Mouse (Mus musculus): ENCODE data around the gene Tollip. TPM values are rescaled to one million over a fixed set of nuclear protein-coding genes. Genes with fewer than 3 reads are reported as not detected.

Gene Tollip
- polyA plus RNA-seq, 1 experiment from 2014 or later, result 74.1 TPM

DNA sequence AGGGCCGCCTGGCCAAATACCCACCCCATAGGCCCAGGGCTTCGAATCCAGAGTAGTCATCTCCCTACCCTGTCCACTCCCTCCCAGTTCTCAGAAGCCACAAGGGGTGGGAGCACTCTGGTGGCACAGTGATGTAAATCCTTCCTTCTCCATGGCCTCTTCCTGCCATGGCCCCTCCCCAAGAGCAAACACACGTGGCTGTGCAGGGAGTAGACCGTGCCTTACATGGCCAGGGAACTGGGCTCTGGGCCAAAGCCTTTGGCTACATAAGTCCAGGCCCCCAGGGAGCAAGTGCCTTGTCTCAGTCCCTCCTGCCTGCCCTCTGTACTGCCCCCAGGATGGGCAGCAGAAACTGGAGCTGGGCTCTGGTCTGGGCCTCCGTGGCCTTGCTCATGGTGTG is 79.5 kb downstream of the Tollip start, which contains the start of gene Muc5b:
TSS of gene Muc5b (plus strand) at position 292 of the 400 bp plus-strand sequence.
- WGBS, result 73% methylated on average over 5 of the region's 5 CpGs
- H3K36me3 ChIP-seq, result no peaks in the 10 kb centered on the region
- no peaks in the 10 kb centered on the region for H3K27me3 ChIP-seq (replicated peaks)
- no peak within 1 kb of the TSS for H3K27ac ChIP-seq
- H3K9ac ChIP-seq, result no peak within 1 kb of the TSS
- H3K4me3 ChIP-seq, result no peak within 1 kb of the TSS
- no peak within 1 kb of the TSS for H3K4me2 ChIP-seq (replicated peaks)
- ATAC-seq (ENCODE audit: low FRiP score, low read depth), result no peak
- H3K4me1 ChIP-seq, result no peaks in the 10 kb centered on the region
- no peaks in the 10 kb centered on the region for H3K9me3 ChIP-seq

DNA sequence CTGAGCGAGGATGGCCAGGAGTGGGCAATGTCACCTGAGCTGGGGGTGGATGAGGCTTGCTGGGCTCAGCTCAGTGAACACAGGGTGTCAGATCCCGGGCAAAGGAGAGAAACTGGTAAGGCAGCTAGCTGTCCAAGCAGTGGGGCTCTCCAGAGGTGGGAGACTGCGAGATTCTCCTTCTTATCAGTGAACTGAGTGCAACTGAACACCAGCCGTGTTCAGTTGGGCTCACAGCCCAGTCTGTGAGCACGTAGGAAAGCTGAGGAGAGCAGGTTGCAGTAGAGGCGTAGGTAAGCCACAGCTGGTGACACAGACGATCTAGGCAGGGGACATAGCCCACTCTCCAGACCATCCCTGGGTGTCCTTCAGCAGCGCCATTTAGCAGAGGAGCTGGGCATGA is 81.9 kb downstream of the Tollip start:
- no peak for ATAC-seq (ENCODE audit: low FRiP score, low read depth)
- WGBS, result 84% methylated on average over 8 of the region's 8 CpGs
- no peak overlapping the region for H3K4me2 ChIP-seq (replicated peaks)

DNA sequence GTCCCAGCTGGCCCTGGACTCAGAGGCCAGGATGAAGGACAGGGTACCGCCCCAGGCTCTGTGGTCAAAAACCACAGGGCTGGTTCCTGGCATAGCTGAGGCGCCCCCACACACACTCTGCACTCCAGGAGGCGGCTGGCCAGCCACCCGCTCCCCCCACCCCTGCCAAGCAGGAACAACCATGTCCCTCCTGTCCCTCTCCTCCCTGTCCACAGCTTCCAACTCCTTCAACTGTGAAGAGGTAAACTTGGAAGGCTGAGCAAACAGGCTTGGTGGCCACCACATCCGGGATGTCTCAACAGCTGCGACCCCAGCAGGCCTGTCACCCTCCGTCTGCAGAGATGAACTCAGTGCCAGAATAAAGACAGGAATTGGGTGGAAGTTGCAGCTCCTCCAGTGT is 82.4 kb downstream of the Tollip start:
- Histone ChIP-seq H3K9me3 (no peaks in the 10 kb centered on the region), H3K27me3 (replicated peaks) (no peaks in the 10 kb centered on the region), H3K4me2 (replicated peaks) (no peak overlapping the region), H3K27ac (no peak overlapping the region), H3K36me3 (no peaks in the 10 kb centered on the region), H3K4me1 (no peaks in the 10 kb centered on the region), H3K9ac (no peak overlapping the region), H3K4me3 (no peak overlapping the region)
- ATAC-seq (ENCODE audit: low FRiP score, low read depth), result no peak
- 91% methylated on average over 7 of the region's 7 CpGs for WGBS

More for the DNA sequence above, 81.9 kb downstream of the Tollip start:
- Histone ChIP-seq H3K4me3 (no peak overlapping the region), H3K9ac (no peak overlapping the region), H3K36me3 (no peaks in the 10 kb centered on the region), H3K27me3 (replicated peaks) (no peaks in the 10 kb centered on the region), H3K4me1 (no peaks in the 10 kb centered on the region), H3K9me3 (no peaks in the 10 kb centered on the region), H3K27ac (no peak overlapping the region)

Other genes starting within 250 kb of the Tollip start
- 0.23 and 0.27 TPM in 2 replicates for gene Muc2, start 228.2 kb downstream of the Tollip start, polyA plus RNA-seq (2016; fragmentation: Nextera tagmentation; extraction: Ambion mirVana)
- gene Muc5ac, start 129.5 kb downstream of the Tollip start, polyA plus RNA-seq (2016; fragmentation: Nextera tagmentation; extraction: Ambion mirVana), result not detected in 2 replicates
- 0.01 and 0.03 TPM in 2 replicates for gene Muc5b, start 79.4 kb downstream of the Tollip start, polyA plus RNA-seq (2016; fragmentation: Nextera tagmentation; extraction: Ambion mirVana)
- gene Brsk2, start 31.2 kb upstream of the Tollip start, polyA plus RNA-seq (2016; fragmentation: Nextera tagmentation; extraction: Ambion mirVana), result 21.0 and 21.2 TPM in 2 replicates
- gene Mob2, start 142.6 kb upstream of the Tollip start, polyA plus RNA-seq (2016; fragmentation: Nextera tagmentation; extraction: Ambion mirVana), result 51.3 and 52.2 TPM in 2 replicates
- gene Dusp8, start 177.3 kb upstream of the Tollip start, polyA plus RNA-seq (2016; fragmentation: Nextera tagmentation; extraction: Ambion mirVana), result 61.6 and 63.6 TPM in 2 replicates
- gene Gm45618, start 202.2 kb upstream of the Tollip start, polyA plus RNA-seq (2016; fragmentation: Nextera tagmentation; extraction: Ambion mirVana), result not detected in 2 replicates
- not detected in 2 replicates for gene Gm39115, start 217.5 kb upstream of the Tollip start, polyA plus RNA-seq (2016; fragmentation: Nextera tagmentation; extraction: Ambion mirVana)
- gene Gm45337, start 226.1 kb upstream of the Tollip start, polyA plus RNA-seq (2016; fragmentation: Nextera tagmentation; extraction: Ambion mirVana), result not detected in 2 replicates
- gene Gm29735, start 238.6 kb upstream of the Tollip start, polyA plus RNA-seq (2016; fragmentation: Nextera tagmentation; extraction: Ambion mirVana), result not detected in 2 replicates
- gene Gm4553, start 247.2 kb upstream of the Tollip start, polyA plus RNA-seq (2016; fragmentation: Nextera tagmentation; extraction: Ambion mirVana), result not detected in 2 replicates

Measured in neural tube, embryonic 12.5 days (tissue).